Mouse (Mus musculus) cerebellum, adult 8-10 months (tissue): ENCODE results near the gene H2-Ke6.
A peak's percentile ranks its signal among the peaks of the same experiment; 100 is the strongest.

Experiments used
- DNase-seq: peaks from one replicate; pipeline ENCODE4 v3.0.0; 2022

Gene H2-Ke6

GRCm38 (mm10) chr17:33995651-33996050 is 32.2 kb downstream of the H2-Ke6 start:
- no peak for DNase-seq

- no peak for DNase-seq
Observed at GRCm38 (mm10) chr17:33994959-33995358, 32.9 kb downstream of the H2-Ke6 start.

GRCm38 (mm10) chr17:33991788-33992664 is 35.8 kb downstream of the H2-Ke6 start:
- peak; percentile 47 for DNase-seq

GRCm38 (mm10) chr17:33982136-33982535 is 45.7 kb downstream of the H2-Ke6 start:
- peak; percentile 75 for DNase-seq

- DNase-seq: peak; percentile 85
Observed at GRCm38 (mm10) chr17:33981192-33981909, 46.5 kb downstream of the H2-Ke6 start.

- no peak for DNase-seq
Observed at GRCm38 (mm10) chr17:33980181-33981035, 47.5 kb downstream of the H2-Ke6 start.

- no peak for DNase-seq
Observed at GRCm38 (mm10) chr17:33979512-33980050, 48.3 kb downstream of the H2-Ke6 start.

GRCm38 (mm10) chr17:33978631-33979031 is 49.2 kb downstream of the H2-Ke6 start:
- peak; percentile 73 for DNase-seq

- DNase-seq: no peak
Observed at GRCm38 (mm10) chr17:33977861-33978557, 49.9 kb downstream of the H2-Ke6 start.
